Mouse (Mus musculus): ENCODE data around the gene Zfp157.
"Not testable (repeated sequence)": the region's sequence is repeated elsewhere in the genome, so short reads cannot be mapped to it uniquely, and the experiment has no call there.

The Zfp157 gene

DNA sequence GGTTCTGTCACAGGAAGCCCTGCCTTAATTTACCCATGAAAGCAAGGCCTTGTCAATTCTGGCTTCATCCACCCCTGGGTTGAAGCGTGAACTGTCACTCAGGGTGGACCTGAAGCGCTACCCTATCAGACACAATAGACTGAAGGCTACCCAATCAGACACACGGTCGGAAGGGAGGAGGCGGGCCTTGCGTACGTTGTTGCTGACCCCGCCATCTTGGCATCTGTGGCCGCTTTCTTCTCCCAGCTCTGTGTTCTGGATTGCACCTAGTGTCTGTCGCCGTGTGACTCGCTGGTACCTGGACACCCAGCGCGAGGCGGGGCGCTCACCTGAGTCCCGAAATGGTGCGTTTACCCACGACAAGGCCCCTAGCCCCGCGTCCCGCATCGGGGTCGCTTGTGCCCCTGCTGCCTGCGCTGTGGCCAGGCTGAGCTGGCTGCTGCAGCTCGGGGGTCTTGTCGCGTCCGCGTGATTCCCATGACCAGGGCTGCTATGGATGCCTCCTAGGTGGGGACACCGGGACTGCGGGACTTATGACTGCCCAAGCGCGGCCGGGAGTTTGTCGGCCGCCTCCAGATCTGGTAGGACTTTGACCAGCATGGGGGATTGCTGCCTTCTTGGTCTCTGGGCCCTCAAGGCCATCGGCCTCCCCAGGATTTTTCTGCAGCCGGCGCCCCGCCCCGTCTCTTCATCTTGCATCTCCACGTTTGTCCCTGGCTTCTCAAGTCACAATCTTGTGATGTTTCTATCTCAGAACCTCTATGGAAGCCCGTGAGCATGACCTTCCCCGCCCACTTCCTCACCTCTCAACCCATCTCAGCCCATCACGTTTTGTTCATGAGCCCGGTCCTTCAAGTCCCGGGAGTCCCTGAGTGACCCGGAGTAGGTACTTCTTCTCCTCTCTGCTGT, at the start of gene Zfp157:
Gene Zfp157 (plus strand): TSS at position 183 of the 909 bp plus-strand sequence.
- DNase-seq (ENCODE audit: low read depth, low spot score) = peak; percentile 91

DNA sequence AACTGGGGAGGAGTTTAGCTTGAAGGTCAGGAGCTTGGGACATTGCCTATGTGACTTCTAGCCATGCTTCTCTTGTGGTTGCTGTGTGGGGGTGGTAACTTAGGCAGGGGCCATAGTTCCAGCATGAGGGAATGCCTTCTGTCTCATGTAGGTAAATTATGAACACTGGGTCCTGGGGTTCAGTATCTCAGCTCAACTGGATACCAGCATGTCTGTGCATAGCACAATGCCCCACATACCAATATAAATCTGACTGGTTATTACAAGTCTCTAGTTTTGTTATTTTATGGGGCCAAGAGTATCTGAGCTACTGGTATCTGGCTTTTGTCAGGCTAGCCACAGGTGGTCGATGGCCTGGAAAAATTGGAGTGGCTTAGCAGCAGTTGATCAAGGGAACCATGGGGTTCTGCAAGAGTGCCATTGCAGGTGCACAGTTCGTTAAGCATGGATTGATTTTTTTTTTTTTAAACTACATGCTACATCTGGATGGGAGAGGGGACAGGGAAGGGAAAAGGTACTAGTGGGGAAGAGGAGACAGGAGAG, 43.4 kb upstream of the Zfp157 start:
- DNase-seq (ENCODE audit: low read depth, low spot score) = no peak

DNA sequence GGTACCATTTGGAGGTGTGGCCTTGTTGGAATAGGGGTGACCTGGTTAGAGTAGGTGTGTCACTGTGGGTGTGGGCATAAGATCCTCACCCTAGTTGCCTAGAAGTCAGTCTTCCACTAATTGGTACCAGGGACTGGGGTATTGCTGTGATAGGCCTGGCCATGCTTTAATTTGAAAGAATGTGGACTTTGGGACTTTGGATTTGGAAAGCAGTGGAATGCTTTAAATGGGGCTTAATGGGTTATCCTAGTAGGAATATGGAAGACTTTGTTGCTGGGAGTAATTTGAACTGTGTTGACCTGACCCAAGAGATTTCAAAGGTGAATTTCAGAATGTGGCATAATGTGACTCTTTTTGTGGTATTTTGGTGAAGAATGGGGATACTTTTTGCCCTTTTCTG, 40.8 kb upstream of the Zfp157 start:
- DNase-seq (ENCODE audit: low read depth, low spot score) = not testable (repeated sequence)

DNA sequence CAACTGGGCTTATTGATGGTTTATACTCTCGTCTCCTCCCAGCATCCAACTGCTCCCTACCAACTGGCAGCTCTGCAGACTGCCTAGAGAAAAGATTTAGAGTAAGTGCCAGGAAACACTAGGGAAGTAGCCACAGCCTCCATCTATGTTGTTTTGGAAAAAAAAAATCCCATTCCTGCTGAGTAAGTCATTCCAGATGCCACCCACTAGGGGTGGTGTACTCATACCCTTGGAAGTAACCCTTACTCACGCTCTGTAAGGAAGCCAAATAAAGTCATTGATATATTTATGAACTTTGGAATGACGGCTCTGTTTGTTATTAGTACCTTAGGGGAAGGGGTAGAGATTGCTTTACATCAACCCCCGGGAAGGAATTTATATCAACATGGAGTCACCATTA, 17.1 kb downstream of the Zfp157 start:
- DNase-seq (ENCODE audit: low read depth, low spot score) = no peak

DNA sequence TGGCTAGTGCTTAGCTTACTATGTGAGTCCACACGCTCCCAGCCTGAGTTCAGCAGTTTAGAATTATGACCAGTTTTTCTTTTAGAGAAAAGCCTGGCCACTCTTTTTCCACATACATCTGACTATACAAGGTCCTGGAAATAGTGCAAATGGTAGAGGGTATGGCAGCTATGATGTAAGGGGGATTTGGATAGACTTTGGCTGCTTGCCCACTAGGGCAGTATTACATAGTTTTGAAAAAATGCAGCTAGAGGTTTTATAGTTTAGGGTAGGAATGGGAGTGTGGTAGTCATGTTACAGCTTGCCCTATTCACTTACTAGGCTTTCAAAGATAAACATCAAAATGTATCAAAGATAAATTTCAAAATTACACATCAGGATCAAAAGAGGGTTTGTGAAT, 17.8 kb downstream of the Zfp157 start:
- DNase-seq (ENCODE audit: low read depth, low spot score) = no peak

DNA sequence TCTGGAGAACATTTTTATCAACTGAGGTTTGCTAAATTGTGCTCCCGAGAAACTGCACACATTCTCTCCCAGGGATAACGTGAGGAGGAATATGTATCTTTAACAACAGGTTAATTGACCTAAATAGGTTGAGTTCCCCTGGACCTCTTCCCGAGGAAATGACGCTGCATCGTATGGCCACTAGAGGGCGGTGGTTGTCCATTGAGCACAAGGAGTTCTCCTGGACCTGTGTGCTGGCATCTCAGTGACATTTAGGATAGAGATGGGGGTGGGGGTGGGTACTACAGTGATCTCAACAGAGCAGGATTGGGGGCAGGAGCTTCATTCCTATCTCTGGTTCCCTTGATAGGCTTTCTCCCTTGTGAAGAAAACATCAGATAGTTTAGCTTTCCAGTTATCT, 32.3 kb downstream of the Zfp157 start:
- DNase-seq (ENCODE audit: low read depth, low spot score) = peak; percentile 29

DNA sequence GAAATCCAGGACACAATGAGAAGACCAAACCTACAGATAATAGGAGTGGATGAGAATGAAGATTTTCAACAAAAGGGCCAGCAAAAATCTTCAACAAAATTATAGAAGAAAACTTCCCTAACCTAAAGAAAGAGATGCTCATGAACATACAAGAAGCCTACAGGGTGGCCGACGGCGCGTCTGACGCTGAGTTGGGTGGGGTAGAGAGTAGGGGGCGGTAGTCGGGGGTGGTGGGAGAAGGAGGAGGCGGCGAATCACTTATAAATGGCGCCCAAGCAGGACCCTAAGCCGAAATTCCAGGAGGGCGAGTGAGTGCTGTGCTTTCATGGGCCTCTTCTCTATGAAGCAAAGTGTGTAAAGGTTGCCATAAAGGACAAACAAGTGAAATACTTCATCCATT, 63.3 kb downstream of the Zfp157 start:
- DNase-seq (ENCODE audit: low read depth, low spot score) = not testable (repeated sequence)

All from skeletal muscle tissue, adult 2 months (tissue).